Mouse (Mus musculus): ENCODE data around the gene Ptar1.
A peak's percentile ranks its signal among the peaks of the same experiment; 100 is the strongest.
"Not testable (repeated sequence)": the region's sequence is repeated elsewhere in the genome, so short reads cannot be mapped to it uniquely, and the experiment has no call there.

Gene Ptar1

GRCm38 (mm10) chr19:23687296-23688021 lies at the start of gene Ptar1:
Gene Ptar1 (plus strand): TSS chr19:23687429.
- peak; percentile 72 for DNase-seq (ENCODE audit: low spot score)

- no peak for DNase-seq (ENCODE audit: low spot score)
Measured at GRCm38 (mm10) chr19:23643819-23644218, 43.4 kb upstream of the Ptar1 start.

GRCm38 (mm10) chr19:23645347-23645746 lies 41.9 kb upstream of the Ptar1 start:
- no peak for DNase-seq (ENCODE audit: low spot score)

- no peak for DNase-seq (ENCODE audit: low spot score)
Measured at GRCm38 (mm10) chr19:23647308-23647707, 39.9 kb upstream of the Ptar1 start.

GRCm38 (mm10) chr19:23652644-23653043 lies 34.6 kb upstream of the Ptar1 start, which contains the start of gene 1700028P14Rik:
Gene 1700028P14Rik (minus strand): TSS chr19:23652812.
- DNase-seq (ENCODE audit: low spot score), result no peak

- no peak for DNase-seq (ENCODE audit: low spot score)
Measured at GRCm38 (mm10) chr19:23653154-23653553, 34.1 kb upstream of the Ptar1 start.

GRCm38 (mm10) chr19:23657261-23657932 lies 29.8 kb upstream of the Ptar1 start:
- DNase-seq (ENCODE audit: low spot score), result no peak

- DNase-seq (ENCODE audit: low spot score), result no peak
Measured at GRCm38 (mm10) chr19:23658350-23658749, 28.9 kb upstream of the Ptar1 start.

- DNase-seq (ENCODE audit: low spot score), result no peak
Measured at GRCm38 (mm10) chr19:23664083-23664482, 23.1 kb upstream of the Ptar1 start.

GRCm38 (mm10) chr19:23668142-23668655 lies 19.0 kb upstream of the Ptar1 start:
- DNase-seq (ENCODE audit: low spot score), result no peak

- DNase-seq (ENCODE audit: low spot score), result no peak
Measured at GRCm38 (mm10) chr19:23673021-23673420, 14.2 kb upstream of the Ptar1 start.

GRCm38 (mm10) chr19:23675656-23676055 lies 11.6 kb upstream of the Ptar1 start:
- not testable (repeated sequence) for DNase-seq (ENCODE audit: low spot score)

GRCm38 (mm10) chr19:23686962-23687295 lies 300 bp upstream of the Ptar1 start:
- DNase-seq (ENCODE audit: low spot score), result no peak

GRCm38 (mm10) chr19:23688421-23688946 lies 1.3 kb downstream of the Ptar1 start:
- no peak for DNase-seq (ENCODE audit: low spot score)

- DNase-seq (ENCODE audit: low spot score), result no peak
Measured at GRCm38 (mm10) chr19:23694344-23694743, 7.1 kb downstream of the Ptar1 start.

GRCm38 (mm10) chr19:23697861-23698260 lies 10.6 kb downstream of the Ptar1 start:
- no peak for DNase-seq (ENCODE audit: low spot score)

- no peak for DNase-seq (ENCODE audit: low spot score)
Measured at GRCm38 (mm10) chr19:23698366-23698765, 11.1 kb downstream of the Ptar1 start.

- DNase-seq (ENCODE audit: low spot score), result no peak
Measured at GRCm38 (mm10) chr19:23699131-23699530, 11.9 kb downstream of the Ptar1 start.

GRCm38 (mm10) chr19:23702896-23703295 lies 15.7 kb downstream of the Ptar1 start:
- DNase-seq (ENCODE audit: low spot score), result no peak

GRCm38 (mm10) chr19:23705383-23705782 lies 18.2 kb downstream of the Ptar1 start:
- DNase-seq (ENCODE audit: low spot score), result no peak

GRCm38 (mm10) chr19:23746506-23746905 lies 59.3 kb downstream of the Ptar1 start:
- DNase-seq (ENCODE audit: low spot score), result no peak

- no peak for DNase-seq (ENCODE audit: low spot score)
Measured at GRCm38 (mm10) chr19:23757011-23757410, 69.8 kb downstream of the Ptar1 start.

GRCm38 (mm10) chr19:23757961-23758553 lies 70.8 kb downstream of the Ptar1 start:
- peak; percentile 74 for DNase-seq (ENCODE audit: low spot score)

Data from urinary bladder, postnatal 10 days (tissue).